Mouse (Mus musculus): ENCODE results near the gene Thap3.

The Thap3 gene

DNA sequence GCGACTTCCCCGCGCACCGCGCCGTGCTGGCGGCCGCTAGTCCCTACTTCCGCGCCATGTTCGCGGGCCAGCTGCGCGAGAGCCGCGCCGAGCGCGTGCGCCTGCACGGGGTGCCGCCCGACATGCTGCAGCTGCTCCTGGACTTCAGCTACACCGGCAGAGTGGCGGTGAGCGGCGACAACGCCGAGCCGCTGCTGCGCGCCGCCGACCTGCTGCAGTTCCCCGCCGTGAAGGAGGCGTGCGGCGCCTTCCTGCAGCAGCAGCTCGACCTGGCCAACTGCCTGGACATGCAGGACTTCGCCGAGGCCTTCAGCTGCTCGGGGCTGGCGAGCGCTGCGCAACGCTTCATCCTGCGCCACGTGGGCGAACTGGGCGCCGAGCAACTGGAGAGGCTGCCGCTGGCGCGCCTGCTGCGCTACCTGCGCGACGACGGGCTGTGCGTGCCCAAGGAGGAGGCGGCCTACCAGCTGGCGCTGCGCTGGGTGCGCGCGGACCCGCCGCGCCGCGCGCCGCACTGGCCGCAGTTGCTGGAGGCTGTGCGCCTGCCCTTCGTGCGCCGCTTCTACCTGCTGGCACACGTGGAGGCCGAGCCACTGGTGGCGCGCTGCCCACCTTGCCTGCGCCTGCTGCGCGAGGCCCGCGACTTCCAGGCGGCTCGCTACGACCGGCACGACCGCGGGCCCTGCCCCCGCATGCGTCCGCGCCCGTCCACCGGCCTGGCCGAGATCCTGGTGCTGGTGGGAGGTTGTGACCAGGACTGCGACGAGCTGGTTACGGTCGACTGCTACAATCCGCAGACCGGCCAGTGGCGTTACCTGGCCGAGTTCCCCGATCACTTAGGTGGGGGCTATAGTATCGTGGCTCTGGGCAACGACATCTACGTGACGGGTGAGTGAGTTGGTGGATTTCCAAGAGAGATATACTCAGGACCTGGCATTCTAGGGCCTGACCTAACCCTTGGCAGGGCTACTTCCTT, 20.6 kb upstream of the Thap3 start:
- no peak for DNase-seq (ENCODE audit: low read depth, low spot score)

GRCm38 (mm10) chr4:152008622-152009075, 19.9 kb upstream of the Thap3 start, which contains the start of gene Klhl21:
TSS of gene Klhl21 (plus strand) at chr4:152008803.
- DNase-seq (ENCODE audit: low read depth, low spot score): peak; percentile 81

DNA sequence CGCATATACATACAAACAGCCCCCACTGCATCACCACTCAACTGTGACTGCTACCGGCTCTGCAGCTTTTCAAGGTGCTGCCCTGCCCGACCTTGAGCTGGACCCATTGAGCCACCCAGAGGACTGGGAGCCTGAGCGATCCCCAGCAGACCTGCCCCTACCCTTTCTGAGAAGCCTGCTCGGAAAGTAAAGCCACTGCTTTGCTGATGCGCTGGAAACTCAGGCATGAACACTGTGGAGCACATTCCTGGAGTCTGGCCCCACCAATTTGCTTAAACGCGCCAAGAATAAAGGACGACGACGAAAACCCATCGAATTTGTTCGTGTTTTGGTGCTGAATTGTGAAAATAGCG, 19.3 kb upstream of the Thap3 start:
- no peak for DNase-seq (ENCODE audit: low read depth, low spot score)

DNA sequence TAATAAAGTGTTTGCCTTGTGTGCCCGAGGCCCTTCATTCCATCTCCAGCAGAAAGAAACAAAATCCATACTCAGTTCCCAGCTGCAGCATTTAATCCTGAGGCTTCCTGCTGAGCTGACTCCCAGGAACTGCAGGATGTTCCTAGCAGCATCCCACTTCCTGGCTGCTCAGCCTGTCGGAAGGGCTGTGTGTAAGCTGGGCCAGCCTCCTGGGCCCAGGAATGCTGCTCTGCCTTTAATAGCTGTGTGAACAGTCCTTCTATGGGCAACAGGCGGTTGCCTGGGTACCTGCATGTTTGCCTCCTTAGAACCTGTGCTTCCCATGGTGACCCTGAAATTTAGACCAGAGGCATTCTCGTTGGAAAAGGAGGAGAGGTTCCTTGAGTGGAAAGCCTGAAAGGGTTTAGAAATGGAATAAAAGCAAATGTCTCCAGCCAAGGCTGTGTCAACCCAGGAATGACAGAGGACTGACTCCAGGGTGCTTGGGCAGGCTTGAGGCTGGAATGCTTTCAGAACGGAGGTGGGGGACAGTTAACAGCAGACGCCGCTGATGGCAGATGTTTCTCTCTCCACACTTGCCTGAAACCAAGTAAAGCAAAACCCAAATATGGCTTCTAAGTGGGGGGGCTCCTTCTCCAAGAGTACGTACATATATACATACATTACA, 18.8 kb upstream of the Thap3 start:
- no peak for DNase-seq (ENCODE audit: low read depth, low spot score)

DNA sequence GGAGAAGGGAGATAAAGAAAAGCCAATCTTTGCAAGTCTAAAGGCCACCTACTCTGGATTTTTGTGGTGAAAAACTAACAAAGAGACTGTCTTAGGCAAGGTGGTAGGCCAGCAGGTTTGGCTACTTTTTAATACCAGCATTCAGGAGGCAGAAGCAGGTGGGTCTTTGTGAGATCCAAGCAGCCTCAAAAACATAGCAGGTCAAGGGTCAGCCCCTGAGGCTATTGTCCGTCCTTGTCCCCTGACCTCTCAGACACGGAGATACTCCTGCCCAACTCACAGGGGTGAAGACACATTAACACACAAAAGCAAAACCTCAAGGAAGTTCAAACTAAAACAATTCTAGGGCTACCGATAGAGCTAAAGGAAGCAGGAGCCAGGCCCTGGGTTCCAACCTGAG, 18.0 kb upstream of the Thap3 start:
- no peak for DNase-seq (ENCODE audit: low read depth, low spot score)

DNA sequence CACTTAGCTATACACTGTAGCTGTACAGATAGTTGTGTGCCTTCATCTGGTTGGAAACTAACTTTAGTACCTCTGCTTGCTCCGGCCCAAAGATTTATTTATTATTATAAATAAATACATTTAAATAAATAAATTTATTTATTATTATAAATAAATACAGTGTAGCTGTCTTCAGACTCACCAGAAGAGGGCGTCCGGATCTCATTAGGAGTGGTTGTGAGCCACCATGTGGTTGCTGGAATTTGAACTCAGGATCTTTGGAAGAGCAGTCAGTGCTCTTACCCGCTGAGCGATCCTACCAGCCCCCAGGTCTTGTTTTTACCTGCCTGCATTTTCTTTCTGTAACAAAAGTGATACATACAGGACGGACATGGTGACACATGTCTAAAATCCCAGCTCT, 17.3 kb upstream of the Thap3 start:
- DNase-seq (ENCODE audit: low read depth, low spot score): no peak

GRCm38 (mm10) chr4:152002063-152002462, 13.3 kb upstream of the Thap3 start:
- DNase-seq (ENCODE audit: low read depth, low spot score): no peak

DNA sequence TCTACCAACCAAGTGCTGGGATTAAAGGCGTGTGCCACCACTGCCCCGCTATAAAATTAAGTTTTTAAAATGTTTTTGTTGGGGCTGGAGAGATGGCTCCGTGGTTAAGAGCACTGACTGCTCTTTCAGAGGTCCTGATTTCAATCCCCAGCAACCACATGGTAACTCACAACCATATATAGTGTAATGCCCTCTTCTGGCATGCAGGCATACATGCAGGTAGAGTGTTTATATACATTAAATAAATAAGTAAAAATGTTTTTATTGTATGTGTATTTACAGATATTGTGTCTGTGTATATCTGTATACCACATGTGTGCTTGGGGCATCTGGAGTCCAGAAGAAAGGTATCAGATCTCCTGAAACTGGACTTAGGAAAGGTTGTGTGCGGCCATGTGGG, 12.5 kb upstream of the Thap3 start:
- no peak for DNase-seq (ENCODE audit: low read depth, low spot score)

GRCm38 (mm10) chr4:152000906-152001305, 12.1 kb upstream of the Thap3 start:
- DNase-seq (ENCODE audit: low read depth, low spot score): no peak

DNA sequence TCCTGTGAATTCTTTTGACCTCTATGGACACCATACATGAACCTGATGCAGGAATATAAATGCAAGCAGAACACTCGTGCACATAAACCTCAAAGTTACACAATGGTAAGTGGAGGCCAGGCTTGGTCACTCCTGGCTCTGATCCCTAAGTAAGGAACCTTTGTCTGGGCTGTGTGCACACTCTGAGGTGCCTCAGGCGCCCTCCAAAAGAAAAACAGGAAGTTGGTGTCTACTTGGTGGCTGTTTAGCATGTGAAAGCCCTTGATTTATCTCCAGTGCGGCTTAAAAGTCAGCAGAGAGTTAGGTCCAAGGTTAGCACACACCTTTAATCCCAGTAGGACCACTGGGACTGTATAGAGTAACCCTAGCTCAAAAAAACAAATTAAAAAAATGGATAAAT, 10.7 kb upstream of the Thap3 start:
- DNase-seq (ENCODE audit: low read depth, low spot score): no peak

- no peak for DNase-seq (ENCODE audit: low read depth, low spot score)
Observed at GRCm38 (mm10) chr4:151997701-151998100, 8.9 kb upstream of the Thap3 start.

DNA sequence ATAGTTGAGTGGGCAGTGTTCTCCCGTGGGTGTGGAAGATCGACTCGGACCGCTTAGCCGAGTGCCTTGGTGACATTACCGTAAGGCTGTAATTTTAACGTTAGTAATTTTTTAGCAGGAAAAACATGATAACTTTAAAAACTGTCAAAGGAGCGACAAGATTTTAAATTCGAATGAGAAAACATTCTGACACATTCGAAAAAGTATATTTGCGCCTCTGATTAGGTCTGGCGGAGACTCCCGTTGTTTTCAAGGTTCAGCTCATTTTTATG, 8.1 kb upstream of the Thap3 start:
- no peak for DNase-seq (ENCODE audit: low read depth, low spot score)

DNA sequence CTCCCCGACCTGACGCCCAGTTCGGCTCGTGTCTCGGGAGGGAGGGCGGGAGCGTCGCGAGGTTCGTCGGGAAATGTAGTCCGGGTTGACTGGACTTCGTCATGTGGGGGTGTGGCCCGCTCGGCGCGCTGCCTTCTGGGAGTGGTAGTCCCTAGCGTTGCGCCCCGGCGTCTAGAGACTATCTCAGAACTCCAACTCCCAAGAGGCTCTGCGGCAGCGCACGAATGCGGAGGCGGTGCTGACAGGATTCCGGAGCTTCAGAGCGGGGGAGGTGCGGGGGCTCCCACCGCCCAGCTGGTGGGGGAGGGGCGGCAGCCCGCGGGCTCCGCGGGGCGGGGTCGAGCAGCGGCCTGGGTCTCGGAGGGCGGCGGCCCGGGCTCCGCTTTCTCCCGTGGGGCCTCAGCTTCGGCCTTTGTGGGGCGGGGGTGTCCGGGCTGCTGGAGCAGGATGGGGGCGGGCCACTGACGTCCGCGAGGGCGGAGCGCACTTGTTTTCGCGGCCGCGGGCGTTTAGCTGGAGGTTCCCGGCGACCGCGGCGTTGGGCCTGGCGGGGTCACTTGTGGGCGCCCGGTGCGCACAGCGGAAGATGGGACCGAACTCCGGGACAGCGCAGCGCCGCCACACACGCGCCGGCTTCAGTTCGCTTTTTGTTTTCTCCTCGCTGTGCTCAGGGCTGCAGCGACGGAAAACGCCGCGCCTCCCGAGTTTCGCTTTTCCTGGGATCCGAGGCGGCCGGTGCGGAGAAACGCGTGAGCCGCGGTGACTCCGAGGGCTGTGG, 7.6 kb upstream of the Thap3 start, which contains the start of gene Phf13:
TSS of gene Phf13 (minus strand) at position 86 of the 778 bp plus-strand sequence.
- peak; percentile 98 for DNase-seq (ENCODE audit: low read depth, low spot score)

GRCm38 (mm10) chr4:151995371-151996172, 6.8 kb upstream of the Thap3 start:
- DNase-seq (ENCODE audit: low read depth, low spot score): no peak

GRCm38 (mm10) chr4:151994228-151995171, 5.7 kb upstream of the Thap3 start:
- no peak for DNase-seq (ENCODE audit: low read depth, low spot score)

GRCm38 (mm10) chr4:151993035-151993434, 4.2 kb upstream of the Thap3 start:
- no peak for DNase-seq (ENCODE audit: low read depth, low spot score)

DNA sequence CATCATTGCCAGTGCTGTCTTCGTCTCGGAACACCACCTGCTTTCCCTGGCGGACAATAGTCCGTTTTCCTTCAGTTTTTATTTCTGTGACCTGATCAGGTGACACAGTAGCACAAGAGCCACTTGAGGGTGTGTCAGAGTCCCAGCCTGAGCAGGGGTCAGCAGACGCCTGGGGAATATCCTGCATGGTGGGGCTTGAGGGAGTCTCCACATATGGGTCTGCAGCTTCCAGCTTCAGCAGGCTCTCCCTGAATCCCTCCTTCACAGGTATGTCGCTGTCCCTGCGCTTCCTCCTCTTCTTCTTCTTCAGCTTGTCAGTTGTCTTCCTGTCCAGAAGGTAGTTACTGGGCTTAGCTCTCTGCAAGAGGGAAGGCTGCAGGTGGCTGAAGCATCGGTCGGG, 3.3 kb upstream of the Thap3 start:
- DNase-seq (ENCODE audit: low read depth, low spot score): no peak

- no peak for DNase-seq (ENCODE audit: low read depth, low spot score)
Observed at GRCm38 (mm10) chr4:151989110-151989488, 302 bp upstream of the Thap3 start.

GRCm38 (mm10) chr4:151988014-151988341, 819 bp downstream of the Thap3 start:
- DNase-seq (ENCODE audit: low read depth, low spot score): no peak

GRCm38 (mm10) chr4:151986650-151987049, 2.1 kb downstream of the Thap3 start:
- DNase-seq (ENCODE audit: low read depth, low spot score): no peak

All from retina, postnatal 7 days (tissue).